Mouse (Mus musculus) liver, postnatal 0 days (tissue): ENCODE results near the gene Ccnd3.

Experiments
- CTCF ChIP-seq: sonication (generic); IDR thresholded peaks from 2 replicates; pipeline ENCODE4 v1.5.1; 2016; ENCODE audit warnings: antibody characterized with exemption, low read depth
- EP300 ChIP-seq: IDR thresholded peaks from 2 replicates; pipeline ENCODE4 v1.6.1; 2016; ENCODE audit warnings: antibody characterized with exemption, low read depth, mild to moderate bottlenecking

DNA sequence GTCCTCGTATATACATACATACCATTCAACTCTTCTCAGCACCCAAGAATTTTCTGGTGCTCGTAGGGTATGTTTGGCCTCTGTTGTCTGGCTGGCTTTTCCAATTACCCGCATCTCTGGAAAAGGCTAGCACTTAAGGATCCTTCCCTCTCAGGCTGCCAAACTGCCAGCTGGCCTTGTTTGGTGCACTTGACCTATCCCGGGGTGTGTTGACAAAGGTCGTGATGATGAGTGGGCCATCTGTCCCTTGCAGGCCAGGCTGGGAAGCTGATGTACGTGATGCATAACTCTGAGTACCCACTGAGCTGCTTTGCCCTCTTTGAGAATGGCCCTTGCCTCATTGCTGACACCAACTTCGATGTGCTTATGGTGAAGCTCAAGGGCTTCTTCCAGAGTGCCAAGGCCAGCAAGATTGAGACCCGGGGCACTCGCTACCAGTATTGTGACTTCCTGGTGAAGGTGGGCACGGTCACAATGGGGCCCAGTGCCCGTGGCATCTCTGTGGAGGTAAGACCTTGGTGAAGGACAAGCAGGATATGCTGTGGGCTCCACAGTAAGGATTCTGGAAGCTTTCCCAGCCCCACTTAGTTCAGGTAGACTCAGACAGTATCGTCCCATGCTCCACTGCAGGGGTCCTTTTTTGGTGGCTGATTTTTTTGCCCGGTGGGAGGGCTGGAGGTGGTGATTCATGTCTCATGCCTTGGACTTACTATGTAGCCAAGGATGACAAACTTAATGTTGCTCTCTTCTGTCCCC, 113.9 kb downstream of the Ccnd3 start:
- TF ChIP-seq EP300 (no peak), CTCF (no peak)
